Mouse (Mus musculus): Measurements from ENCODE around the gene Eif4e.
A peak's percentile ranks its signal among the peaks of the same experiment; 100 is the strongest.

Gene Eif4e

DNA sequence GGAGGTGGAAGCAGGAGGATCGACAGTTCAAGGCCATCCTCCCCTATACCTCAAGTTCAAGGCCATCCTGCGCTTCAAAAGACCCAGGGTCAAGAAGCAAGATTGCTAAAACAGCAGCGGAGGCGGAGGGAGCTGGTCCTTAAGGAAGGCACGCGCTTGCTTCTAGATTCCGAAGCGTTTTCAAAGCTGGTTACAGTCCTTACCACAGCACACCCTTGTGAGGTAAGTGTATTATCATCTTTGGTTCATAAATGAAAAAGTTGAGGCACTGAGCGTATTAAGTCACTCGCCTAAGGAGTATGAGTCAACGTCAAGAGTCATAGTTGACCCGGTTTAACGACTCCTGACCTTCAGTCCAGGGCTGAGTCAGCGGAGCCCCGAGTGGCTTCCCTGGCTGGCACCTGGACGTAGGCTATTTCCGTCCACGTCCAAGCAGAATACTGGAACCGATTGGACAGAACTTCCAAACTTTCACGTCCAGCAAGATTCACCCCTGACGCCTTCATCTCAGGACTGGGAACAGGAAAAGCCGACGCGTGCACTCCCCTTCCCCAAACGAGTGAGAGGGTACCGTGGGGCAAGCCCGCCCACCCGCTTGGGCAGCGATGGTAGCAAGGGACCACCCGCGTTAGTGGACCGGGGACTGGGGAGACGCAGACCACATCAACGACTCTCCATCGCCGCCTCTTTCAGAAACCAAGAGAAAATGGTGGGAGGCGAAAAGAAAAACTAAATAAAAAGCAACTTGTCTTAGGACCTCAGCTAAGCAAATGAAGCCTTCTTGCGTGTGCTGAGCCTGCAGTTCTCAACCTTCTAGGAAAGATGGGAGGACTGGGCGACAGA lies at the start of gene Eif4e:
TSS of gene Eif4e (plus strand) at position 107 of the 843 bp plus-strand sequence.
- peak; percentile 40 for DNase-seq (ENCODE audit: low read depth)

DNA sequence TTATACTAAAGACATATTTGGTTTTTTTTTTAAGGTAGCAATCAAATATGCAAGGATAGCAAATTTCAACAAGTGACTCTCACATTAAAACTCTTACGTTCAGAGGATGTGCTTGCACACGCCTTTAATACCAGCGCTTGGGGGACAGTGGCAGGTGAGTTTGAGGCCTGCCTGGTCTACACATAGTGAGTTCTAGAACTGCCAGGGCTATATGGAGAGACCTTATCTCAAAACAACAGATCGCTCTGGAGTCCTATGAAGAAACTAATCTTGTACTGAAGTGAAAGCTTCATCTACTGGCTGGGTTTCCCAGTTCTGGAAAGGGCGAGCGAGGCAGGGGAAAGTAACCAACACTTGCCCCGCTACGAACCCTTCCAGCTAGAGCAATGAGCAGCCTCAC lies 46.5 kb upstream of the Eif4e start:
- no peak for DNase-seq (ENCODE audit: low read depth)

DNA sequence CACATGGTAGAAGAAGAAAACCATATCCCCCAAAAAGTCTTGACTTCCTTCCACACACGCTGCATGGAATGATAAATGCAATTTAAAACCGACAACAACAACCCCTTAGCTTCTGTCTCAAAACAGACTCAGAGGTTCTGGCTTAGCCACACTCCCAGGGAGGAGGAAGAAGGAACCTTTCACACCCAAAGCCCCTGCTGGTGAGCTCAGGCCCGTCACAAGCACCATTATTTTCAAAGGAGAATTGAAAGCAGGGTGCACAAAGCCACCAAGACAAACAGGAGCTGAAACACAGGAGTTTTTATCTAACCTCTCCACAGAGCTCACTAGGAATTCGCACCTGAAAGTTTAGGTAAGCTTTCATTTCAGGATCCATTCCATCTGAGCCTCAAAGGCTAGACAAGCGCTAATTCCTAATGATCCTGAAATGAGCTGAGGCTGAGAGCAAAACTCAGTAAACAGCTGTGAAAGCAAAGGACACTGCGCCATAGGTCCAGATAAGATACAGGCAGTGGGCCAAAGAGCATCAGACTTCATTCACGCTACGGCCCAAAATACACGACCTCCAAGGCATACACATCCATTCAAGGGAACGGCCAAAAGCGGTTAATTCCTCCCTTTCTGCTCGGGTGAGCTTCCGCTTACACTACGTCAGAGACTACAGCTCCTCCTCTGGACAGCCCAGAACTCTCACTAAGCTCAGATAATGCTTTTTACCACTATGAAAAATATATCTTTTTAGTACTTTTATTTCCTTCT lies 44.3 kb upstream of the Eif4e start:
- DNase-seq (ENCODE audit: low read depth), result no peak

DNA sequence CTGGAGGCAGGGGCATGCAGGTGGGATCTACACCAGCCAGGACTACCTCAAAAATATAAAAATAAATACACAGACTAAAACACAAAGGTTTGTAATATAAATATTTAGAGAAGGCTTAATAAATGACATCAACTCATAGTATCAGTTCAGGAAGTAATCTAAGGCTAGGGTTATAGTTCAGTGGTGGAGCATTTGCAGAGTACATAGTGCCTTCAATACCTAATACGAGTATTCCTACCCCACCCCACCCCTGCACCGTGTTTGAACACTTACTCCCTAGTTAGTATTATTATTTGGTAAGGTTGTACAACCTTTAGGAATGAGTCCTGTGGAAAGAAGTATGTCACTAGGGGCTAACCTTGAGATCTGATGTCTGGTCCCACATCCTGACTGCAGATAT lies 42.7 kb upstream of the Eif4e start:
- no peak for DNase-seq (ENCODE audit: low read depth)

DNA sequence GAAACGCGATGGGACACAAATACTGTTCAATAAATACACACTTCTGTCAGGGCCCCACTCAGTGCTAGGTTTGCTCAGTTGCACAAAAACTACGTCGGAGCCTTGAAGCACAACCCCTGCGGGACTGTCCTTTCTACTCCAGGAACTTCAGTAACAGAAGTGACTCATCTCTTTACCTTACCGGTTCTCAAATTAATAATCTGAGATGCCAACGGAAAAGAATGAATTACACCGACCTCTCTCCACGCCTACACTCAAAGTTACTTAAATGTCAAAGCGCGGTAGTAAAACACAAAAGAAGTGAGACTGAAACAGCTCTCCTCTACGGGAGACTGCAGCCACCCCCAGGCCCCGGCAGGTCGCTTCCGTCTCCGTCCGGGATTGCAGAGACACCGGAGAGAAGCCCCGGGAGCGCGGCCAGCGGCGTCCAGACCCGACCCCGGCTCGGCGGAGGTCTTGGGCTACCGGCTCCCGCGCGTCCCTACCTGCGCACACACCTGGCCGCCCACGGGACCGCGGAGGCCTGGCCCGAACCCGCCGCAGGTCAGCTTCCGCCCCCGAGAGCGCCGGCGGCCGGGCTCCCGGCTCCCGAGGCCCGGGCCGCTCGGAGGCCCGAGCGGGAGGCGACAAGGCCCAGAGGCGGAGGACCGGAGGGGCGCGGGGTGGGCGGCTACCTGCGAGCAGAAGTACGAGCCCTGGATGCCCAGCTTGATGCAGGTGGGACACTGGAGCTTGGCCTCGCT lies 37.2 kb upstream of the Eif4e start:
- no peak for DNase-seq (ENCODE audit: low read depth)

DNA sequence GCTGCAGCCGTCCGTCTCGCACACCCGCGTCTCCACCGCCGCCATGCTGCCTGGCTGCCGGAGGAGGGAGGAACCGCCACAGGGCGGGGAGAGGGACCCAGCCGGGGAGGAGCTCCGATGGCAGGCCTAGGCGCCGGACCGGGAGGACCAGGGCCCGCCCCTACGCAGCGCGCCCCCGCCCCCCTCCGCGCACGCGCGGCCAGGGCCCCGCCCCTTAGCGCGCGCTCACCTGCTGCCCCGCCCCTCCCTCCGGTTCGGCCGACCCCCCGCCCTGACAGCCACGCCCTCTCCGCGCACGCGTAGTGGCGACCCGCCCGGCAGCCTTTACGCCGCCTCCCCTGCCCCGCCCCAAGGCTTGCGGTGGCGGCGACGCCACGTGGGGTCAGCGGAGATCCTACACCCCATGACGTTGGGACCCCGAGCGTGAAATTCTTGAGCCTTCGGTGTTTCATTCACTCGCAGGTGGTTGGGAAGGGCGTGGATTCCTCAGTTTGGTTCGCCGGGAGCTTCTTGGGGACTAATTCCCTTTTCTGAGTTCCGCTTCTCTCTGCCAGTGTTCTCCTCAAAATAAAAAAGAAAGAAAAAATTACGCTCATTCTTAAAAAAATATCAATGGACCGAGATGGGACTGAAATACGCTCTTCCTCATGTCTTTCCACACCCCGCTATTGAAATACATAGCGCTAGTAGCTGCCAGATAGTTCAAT lies 36.5 kb upstream of the Eif4e start, which contains the start of gene Metap1:
TSS of gene Metap1 (minus strand) at position 189 of the 707 bp plus-strand sequence.
- DNase-seq (ENCODE audit: low read depth), result peak; percentile 85

DNA sequence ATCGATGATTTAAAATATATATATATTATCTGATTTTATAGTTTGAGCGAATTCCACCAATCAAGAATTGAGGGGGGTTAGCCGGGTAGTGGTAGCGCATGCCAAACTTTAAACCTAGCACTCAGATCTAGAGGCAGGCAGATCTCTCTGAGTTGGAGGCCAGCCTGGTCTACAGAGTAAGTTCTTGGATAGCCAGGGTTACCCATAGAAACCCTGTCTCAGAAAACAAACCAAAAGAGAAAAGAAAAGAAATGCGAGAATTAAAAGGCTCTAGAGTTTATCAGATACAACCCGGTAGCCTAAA lies 36.0 kb upstream of the Eif4e start:
- DNase-seq (ENCODE audit: low read depth), result no peak

DNA sequence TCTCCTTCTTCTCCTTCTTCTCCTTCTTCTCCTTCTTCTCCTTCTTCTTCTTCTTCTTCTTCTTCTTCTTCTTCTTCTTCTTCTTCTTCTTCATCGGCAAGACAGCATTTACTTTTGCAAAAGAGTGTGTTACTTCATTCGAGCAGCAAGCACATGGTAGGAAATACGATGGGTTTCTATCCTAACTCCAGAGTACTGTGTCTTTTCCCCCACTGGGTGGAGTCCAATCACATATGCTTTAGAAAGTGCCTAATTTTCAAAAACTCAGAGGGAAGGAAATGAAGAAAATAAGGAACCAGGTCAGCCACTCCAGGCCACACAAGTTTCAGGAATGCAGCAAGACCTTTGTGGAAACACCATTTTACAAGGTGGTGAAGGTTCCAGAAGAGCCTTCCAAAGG lies 32.3 kb upstream of the Eif4e start:
- no peak for DNase-seq (ENCODE audit: low read depth)

DNA sequence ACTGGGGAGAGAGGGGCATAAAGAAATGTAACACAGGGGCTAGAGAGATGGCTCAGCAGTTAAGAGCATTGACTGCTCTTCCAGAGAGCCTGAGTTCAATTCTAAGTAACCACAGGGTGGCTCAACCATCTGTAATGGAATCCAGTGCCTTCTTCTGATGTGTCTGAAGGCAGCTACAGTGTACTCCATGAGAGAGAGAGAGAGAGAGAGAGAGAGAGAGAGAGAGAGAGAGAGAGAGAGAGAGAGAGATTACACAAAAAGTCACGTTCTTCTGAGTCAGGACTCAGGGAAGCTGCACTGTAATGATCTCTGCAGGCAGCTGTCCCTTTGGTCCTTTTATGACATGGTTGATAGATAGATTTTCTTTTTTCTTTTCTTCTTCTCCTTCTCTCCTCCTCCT lies 31.4 kb upstream of the Eif4e start:
- no peak for DNase-seq (ENCODE audit: low read depth)

DNA sequence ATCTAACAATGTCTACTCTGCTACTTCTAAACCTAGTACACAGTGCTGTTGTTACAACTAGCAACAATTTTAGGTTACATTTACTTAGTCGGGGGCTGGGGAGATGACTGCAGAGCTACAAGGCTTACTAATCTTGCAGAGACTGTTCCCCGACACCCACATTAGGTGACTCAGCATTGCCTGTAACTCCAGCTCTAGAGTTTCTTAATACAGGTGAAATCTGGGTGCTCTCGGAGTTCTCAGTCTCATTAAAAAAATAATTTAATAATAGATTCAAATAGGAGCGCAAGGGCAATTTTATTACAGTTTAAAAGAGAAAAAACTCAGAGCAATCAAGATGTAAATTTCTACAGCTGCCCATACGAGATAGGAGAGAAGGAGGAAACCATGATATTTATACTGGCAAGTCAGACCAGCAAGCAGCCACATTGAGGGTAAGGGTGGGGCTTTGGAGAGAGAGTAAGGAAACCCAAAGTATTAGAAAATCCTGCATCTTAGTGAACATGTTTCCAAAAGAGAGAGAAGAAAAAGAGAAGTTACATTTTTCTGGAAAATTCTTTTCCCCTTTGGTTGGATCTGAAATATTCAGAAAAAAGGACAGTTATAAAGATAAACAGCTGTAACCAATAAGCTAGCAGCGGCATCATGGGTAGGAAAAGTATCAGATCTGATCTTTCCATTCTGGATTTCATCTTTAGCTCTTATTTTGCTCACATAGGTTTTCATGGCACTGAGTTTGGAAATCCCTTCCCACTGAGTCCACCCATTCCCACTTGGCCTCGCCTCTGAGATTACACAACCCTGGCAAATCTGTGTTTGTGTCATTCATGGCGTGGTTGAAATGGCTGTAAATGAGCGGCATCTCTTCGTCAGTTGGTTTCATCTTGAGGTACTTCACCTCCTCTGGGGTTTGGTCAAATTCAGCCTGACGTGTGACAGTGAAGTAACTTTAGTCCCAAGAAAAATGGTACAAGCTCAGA lies 30.5 kb upstream of the Eif4e start:
- no peak for DNase-seq (ENCODE audit: low read depth)

DNA sequence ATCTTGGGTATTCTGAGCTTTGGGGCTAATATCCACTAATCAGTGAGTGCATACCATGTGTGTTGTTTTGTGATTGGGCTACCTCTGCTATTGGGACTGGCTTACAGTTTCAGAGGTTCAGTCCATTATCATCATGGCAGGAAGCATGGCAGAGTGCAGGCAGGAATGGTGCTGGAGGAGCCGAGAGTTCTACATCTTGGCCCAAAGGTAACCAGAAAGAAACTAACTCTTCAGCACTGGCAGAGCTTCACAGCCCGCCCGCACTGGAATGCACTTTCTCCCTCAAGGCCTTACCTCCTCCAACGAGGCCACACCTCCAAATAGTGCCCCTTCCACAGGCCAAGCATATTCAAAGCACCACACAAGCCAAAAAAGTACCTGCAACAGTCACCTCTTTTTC lies 27.2 kb upstream of the Eif4e start:
- DNase-seq (ENCODE audit: low read depth), result no peak

DNA sequence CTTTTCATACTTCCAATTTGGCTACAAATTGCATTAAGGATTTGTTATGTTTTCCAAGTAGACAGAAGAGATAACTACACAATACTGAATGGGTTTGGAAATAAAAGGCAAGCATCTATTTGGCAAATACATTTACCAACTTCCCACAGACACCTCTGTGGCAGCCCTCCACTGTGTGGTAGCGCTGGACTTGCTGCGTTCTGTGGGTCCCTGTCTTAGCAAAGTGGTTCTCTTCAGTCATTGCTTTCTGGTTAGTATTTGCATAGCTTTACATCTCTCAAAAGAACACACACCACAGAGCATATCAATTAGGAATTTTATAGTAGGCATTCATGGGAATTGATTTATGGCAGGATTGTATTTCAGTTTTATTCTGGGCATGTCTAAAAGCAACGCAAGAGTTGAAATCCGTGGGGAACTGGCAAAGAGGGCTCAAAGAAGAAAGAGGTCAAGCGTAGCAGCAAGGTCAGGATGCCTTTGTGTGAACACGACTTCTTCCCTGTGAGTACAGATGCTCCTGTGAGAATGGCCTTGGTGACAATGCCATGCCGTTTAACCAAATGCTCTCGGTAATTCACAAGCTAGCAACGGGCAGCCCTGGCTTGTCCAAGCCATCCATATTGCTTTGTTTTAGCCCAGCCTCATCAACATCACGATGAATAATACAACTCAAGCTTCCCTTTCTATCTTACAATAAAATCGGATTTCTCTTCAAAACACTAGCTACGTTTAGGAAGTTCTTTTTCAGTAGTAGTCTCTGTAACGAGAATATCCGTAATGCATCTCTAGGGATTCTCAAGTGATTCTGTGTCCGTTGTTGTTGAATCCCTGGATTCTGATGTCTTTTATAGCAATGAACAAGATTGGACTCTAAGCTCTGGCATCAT lies 25.9 kb upstream of the Eif4e start:
- no peak for DNase-seq (ENCODE audit: low read depth)

DNA sequence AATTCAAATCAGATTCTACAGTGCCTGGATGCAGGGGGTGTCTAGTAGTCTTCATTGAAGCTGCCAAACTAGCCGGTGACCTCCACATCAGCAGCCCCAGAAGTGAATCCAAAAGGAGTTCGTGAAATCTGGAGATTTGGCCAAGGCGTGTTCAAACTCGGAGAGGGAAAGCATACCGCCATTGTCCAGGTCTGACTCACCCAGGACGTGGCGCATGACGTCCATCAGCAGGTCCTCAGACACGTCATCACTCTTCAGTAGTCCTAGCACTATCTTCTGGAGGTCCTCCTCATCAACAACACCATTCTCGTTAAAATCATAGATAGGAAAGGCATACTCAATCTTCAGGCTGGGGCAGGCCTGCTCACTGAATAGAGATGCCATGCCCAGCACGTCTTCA lies 22.2 kb upstream of the Eif4e start:
- no peak for DNase-seq (ENCODE audit: low read depth)

DNA sequence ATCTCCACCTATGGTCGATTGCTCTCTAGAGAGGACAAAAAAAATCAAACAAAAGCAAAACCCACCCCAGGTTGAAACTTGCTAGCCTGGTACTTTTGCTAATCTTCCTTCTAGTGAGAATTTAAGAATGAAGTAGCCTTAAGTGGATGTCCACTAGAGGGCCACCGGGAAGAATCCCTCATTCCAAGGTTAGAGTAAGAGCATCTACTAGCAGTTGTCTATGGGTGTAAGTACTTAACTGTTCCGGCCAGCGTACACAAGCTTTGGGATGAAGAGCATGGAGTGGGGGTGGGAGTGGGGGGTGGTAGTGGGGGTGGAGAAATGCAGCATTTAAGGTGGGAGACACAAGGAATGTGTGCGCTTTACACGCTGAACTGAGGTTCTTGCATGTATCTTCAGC lies 19.2 kb upstream of the Eif4e start:
- no peak for DNase-seq (ENCODE audit: low read depth)

DNA sequence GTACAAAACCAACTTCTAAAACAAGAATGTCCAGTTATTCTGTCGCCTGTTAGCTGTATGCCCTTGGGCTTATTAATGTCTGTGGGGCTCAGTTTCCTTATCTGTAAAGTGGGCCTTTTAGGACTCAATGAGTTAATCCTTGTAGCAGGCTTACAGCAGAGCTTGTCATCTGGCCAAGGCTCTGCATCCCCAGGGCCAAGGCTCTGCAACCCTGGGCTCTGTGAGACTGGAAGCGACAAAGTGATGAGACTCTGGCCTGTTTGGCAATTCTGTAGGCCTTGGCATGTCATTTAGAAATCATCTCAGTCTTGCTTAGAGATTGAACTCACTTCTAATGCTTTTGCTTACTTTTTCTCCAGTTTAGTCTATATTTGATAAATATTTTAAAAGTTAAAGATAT lies 16.4 kb upstream of the Eif4e start:
- DNase-seq (ENCODE audit: low read depth), result no peak

DNA sequence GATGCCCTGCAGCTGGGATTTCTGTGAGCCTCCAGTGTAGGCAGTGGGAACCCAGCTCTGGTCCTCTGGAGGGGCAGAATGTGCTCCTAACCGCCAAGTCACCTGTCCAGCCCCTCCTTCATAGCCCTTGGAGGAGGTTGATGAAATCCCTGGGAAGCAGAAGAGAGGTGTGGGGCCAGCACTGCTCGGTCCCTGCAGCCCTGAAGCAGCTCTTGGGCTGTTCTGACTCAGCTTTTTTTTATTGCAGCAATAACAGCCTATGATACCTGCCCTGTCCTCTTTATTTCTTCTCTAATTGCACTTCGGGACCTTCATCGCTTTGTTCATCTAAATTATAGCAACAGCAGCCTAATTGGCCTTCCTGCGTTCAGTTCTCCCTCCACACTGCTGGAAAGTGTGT lies 15.5 kb upstream of the Eif4e start:
- no peak for DNase-seq (ENCODE audit: low read depth)

DNA sequence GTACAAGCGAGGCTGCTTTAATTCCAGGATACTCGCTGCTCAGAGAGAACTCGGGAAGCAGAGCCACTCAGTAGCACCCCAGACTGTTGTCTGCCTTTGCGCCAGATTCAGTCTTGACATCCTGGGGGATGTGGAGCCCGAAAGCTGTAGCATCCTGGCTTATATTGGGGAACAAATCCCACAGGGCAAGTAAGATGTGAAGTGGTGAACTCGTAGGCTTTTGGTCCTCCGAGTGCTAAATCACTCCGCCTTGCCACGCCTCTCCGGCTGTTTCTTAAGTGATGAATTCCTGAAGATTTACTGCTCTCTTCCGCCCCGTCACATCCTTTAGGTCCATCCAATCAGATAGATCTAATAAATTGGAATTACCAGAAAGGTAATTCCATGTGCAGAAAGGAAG lies 12.7 kb upstream of the Eif4e start:
- DNase-seq (ENCODE audit: low read depth), result no peak

DNA sequence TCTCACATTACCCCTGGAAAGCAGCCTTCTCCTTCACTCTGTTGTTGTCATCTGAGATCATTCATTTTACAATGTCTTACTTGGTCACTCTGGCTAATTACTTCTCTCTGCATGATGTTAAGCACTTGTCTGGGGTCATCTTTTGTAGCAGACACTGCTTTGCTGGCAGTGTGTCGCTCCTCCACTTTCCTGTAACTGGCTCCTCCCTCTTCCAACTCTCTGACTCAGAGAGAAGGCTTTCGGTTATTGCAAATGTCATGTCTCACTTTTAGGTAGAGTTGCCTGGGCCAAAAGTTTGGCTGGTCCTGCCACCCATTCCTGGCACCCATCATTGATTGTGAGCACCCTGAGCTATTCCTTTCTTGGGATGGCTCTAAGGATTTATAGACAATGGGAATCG lies 11.2 kb upstream of the Eif4e start:
- DNase-seq (ENCODE audit: low read depth), result no peak

DNA sequence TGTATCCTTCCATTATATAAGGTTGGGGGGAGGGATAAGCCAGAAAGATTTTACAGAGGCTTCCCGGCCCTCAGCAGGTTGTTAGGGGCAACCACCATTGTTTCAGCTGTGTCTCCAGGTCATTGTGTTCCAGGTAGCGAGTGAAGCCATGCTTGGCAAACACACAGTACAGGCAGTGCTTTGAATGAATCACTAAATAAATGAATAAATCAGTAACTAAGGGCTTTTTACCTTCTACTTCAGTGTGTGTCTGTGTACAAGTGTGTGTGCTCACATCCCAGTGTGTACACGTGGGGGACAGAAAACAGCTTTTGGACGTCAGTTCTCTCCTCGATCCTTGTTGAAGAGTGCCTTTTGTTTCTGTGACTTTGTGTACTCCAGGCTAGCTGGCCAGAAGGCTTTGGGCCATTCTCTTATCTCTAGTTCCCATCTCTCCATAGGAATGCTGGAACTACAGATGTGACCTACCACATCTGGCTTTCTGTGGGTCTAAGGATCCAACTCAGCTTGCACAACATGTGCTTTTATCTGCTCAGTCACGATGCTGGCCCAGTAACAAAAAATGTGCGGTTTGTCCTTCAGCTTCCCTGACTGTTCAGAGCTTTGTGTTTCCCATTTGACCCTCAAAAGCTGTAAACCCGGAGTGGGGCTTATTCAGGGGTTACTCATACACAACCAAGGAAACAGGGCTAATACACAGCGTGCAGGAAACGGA lies 10.2 kb upstream of the Eif4e start:
- DNase-seq (ENCODE audit: low read depth), result no peak
